Mouse (Mus musculus) lung, embryonic 16.5 days (tissue): ENCODE results near the gene Arhgef19. TPM values are rescaled to one million over a fixed set of nuclear protein-coding genes. Genes with fewer than 3 reads are reported as not detected.

ENCODE experiments used
- polyA plus RNA-seq: library from polyadenylated mRNA; unstranded; fragments of >200 nt; fragmentation: Nextera tagmentation; extraction: Ambion mirVana; gene quantifications from 2 replicates; pipeline ENCODE4 v1.2.1, GENCODE M21; 2015

Gene Arhgef19
- polyA plus RNA-seq, 1 experiment from 2014 or later: 17.7 TPM

Other genes starting within 250 kb of the Arhgef19 start
- gene Mfap2, start 229.1 kb upstream of the Arhgef19 start, polyA plus RNA-seq: 500 and 511 TPM in 2 replicates
- 5.3 and 5.5 TPM in 2 replicates for gene Crocc, start 178.9 kb upstream of the Arhgef19 start, polyA plus RNA-seq
- gene Necap2, start 161.1 kb upstream of the Arhgef19 start, polyA plus RNA-seq: 108 and 116 TPM in 2 replicates
- gene Spata21, start 151.2 kb upstream of the Arhgef19 start, polyA plus RNA-seq: 0.14 and 0.51 TPM in 2 replicates
- gene Szrd1, start 99.7 kb upstream of the Arhgef19 start, polyA plus RNA-seq: 42.4 and 44.6 TPM in 2 replicates
- gene Fbxo42, start 91.6 kb upstream of the Arhgef19 start, polyA plus RNA-seq: 19.3 and 21.1 TPM in 2 replicates
- gene Rsg1, start 25.5 kb upstream of the Arhgef19 start, polyA plus RNA-seq: 5.2 and 7.0 TPM in 2 replicates
- gene Epha2, start 61.7 kb downstream of the Arhgef19 start, polyA plus RNA-seq: 11.6 and 11.8 TPM in 2 replicates
- 3.3 and 3.6 TPM in 2 replicates for gene Fam131c, start 128.7 kb downstream of the Arhgef19 start, polyA plus RNA-seq
- 0.24 and 0.28 TPM in 2 replicates for gene Clcnka, start 159.2 kb downstream of the Arhgef19 start, polyA plus RNA-seq
- gene Clcnkb, start 176.5 kb downstream of the Arhgef19 start, polyA plus RNA-seq: 0.39 TPM in 1 of 2 replicates, not detected in the other
- gene Hspb7, start 181.3 kb downstream of the Arhgef19 start, polyA plus RNA-seq: 6.4 and 10.6 TPM in 2 replicates
- gene Srarp, start 196.6 kb downstream of the Arhgef19 start, polyA plus RNA-seq: not detected in 2 replicates
- gene Zbtb17, start 205.2 kb downstream of the Arhgef19 start, polyA plus RNA-seq: 30.6 and 30.8 TPM in 2 replicates